Mouse (Mus musculus): Measurements from ENCODE around the gene Sertad2. TPM values are rescaled to one million over a fixed set of nuclear protein-coding genes. Genes with fewer than 3 reads are reported as not detected.

Sertad2 gene
- total RNA-seq, 2 experiments from 2014 or later, result 21.9 to 23.6 TPM

DNA sequence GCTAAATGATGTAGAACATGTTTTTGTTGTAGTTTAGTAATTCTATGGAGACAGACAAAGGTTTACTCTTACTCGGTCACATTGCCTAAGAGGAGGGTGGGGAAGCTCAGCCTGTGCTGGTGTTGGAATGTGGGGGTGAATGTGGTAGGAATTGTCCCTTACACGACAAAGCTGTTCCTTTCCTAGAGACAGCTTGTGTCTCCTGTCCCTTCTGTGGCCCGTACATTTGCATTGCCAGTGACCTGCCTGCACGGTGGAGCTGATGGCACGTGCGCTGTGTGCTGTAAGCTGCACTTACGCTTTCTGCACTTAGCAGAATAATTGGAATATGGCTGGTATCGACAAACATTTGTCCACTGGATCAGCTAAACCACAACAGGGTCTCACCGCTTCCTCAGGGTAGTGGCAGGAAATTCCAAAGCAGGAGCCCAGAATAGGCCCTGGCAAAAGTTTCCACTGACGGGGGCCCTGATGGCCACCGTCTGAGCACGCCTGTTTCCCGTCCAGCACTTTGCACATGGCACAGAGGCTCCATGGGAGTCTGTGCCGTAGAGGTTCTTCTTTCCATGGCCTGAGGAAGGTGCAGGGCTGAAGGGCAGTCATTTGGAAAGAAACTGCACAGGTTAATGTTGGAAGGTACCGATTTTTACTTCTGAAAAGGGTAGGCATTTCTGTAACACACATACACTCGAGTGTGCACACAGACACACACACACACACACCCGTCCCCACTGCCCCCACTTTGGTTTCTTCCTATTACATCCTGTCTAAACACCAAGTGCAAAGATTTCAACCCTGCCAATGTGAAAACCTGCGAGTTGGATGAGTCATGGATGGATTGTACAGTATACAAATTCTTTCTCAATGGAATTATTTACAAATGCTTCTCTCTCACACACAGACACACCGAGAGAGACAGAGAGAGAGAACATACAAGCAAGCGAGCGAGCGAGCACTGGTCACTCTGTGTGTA, 51.5 kb downstream of the Sertad2 start:
- DNase-seq (ENCODE audit: low spot score in 2 of 2), result no peak

DNA sequence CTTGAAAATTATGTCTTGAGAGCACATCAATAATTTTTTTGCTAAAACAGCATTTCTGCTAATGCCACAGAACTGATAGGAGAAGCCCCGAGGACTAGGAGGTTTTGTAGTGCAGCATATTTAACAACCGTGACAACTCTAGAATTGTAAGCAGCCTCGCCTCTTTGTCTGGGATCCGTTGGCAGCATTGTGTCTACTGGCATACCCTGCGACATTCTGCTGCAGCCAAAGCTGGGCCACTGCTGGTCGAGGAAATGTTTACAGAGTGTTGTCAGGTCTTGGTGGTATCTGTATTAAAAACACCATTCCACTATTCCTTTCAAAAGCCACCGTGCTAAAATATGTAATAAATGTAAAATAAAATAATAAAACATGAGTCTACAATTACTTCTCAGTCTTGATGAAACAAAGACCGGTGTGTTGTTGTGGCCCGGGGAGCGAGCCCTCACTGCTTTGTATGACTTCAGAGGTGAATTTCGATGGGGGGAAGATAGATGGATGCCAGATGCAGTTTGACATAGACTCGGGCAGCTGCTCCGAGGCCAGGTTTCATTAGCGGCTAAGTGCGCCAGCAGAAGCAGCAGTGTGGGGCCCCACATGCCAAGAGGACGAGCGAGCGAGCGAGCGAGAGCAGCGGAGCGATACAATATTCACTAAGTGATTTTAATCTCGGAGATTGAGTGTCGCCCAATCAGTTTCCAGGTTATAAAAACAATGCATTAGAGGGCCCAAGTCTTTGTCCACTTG, 60.2 kb downstream of the Sertad2 start:
- peak; percentile 14 to 55 for DNase-seq (ENCODE audit: low spot score in 2 of 2)

- no peak for DNase-seq (ENCODE audit: low spot score in 2 of 2)
Observed at GRCm38 (mm10) chr11:20604119-20604518, 61.1 kb downstream of the Sertad2 start.

- DNase-seq (ENCODE audit: low spot score in 2 of 2), result no peak
Observed at GRCm38 (mm10) chr11:20605613-20606012, 62.6 kb downstream of the Sertad2 start.

DNA sequence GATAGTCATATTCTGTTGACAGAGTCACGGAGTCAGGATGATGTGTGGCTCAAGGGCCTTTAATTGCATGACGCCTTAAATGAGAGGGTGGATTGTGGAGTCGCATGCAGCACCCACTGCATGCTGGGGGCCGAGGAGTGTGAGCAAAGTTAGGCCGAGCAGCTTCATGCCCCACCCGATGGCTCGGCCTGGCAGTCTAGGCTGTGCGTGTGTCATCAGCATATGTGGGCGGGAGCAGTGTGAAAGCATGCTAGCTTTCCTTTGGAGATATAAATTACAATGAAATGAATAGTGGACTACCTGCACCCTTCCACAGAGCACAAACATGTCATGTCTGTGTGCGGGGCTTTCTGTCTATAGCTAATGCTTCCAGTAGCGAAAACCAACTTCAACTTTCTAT, 65.4 kb downstream of the Sertad2 start:
- DNase-seq (ENCODE audit: low spot score in 2 of 2), result peak; percentile 13 to 47

DNA sequence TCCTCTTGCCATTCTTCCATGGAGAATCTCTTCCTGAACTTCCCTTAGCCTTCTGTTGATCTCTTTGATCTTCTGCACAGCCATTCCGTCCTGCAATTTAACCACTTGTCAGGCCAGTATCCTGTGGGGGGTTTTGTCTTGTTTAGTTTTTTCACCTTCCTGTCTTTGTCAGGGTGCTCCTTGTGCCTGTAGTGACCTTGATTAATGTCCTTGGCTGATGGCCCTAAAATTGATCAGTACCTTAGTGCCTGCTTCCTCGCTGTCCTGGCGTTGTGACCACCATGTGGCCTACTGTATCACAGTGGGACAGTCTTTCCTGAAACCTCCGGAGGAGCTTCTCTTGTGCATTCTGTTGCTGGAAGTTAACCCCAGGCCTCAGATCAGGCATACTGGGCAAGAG, 70.2 kb downstream of the Sertad2 start:
- no peak for DNase-seq (ENCODE audit: low spot score in 2 of 2)

- DNase-seq (ENCODE audit: low spot score in 2 of 2), result no peak
Observed at GRCm38 (mm10) chr11:20616103-20616502, 73.0 kb downstream of the Sertad2 start.

DNA sequence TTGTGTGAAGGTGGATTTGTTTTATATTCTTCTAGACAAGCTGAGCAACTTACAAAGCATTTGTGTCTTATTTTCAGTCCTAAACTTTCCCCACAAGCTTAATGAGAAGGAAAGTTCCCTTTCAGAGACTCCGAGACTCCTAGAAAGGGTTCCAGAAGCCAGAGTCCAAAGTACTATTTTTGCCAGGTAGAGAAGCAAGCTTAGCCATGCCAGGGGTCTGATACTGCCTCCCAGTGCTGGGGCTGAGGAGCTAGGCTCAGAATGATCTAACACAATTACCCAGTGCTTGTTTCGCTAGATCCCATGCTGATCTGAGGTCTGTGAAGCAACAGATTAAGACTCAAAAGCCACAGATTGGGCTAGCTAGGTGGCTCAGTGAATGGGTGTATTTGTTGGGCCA, 84.1 kb downstream of the Sertad2 start:
- DNase-seq (ENCODE audit: low spot score in 2 of 2), result no peak

DNA sequence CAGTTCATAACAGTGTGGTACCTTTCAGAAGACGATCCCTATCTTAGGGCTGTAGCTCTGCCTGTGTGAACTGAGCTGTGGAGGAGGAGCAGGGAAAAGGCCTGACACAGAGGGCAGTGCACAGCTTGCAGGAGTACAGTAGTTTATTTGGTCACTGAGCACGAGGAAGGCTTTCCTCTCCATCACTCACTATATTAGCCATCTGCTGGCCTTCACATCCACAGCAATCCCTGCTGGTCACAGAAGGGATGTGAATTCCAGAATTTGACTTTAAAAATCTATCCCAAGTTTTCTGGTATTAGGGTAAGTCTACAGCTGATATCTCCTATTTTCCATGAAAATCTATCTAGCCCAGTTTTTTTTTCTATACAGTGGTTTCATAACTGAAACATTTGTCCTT, 85.2 kb downstream of the Sertad2 start:
- DNase-seq (ENCODE audit: low spot score in 2 of 2), result no peak

DNA sequence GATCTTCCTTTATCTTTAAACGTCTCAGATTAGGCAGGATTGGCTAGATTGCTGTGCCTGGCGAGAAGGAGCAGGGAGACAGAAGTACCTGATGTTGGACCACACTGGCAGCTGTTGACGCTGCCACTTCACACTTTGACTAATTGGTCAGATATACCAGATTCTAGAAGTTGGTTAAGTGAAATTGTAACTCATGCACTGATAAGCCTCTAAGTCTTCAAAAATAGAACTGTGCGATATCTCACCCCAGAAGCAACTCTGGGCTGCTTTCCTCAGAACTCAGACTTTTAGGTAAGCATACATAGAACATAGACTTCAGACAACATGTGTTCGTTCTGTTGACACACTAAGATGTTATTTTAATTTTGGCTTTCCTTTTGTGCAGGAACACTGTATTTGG, 86.6 kb downstream of the Sertad2 start:
- DNase-seq (ENCODE audit: low spot score in 2 of 2), result no peak

- peak; percentile 92 to 97 for DNase-seq (ENCODE audit: low spot score in 2 of 2)
Observed at GRCm38 (mm10) chr11:20631026-20631940, 88.2 kb downstream of the Sertad2 start.

GRCm38 (mm10) chr11:20631941-20632618, 89.0 kb downstream of the Sertad2 start:
- peak in 1 of 2 experiments; percentile 61 for DNase-seq (ENCODE audit: low spot score in 2 of 2)

DNA sequence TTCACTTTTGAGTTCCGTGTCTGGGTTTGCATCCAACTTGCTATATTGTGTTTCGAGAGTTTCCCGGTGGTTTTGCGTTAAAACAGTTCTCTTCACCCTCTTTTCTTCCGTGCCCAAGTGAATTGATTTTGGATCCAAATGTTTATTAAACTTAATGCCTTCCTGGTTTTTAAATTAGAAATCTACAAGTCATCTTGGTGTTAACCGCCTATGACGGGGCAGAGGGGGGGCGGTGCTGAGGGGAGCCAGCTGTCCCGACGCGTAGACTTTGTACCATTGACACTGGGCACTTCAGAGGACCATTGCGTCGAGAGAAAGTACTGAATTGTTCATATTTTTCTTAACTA, 89.5 kb downstream of the Sertad2 start:
- no peak for DNase-seq (ENCODE audit: low spot score in 2 of 2)

DNA sequence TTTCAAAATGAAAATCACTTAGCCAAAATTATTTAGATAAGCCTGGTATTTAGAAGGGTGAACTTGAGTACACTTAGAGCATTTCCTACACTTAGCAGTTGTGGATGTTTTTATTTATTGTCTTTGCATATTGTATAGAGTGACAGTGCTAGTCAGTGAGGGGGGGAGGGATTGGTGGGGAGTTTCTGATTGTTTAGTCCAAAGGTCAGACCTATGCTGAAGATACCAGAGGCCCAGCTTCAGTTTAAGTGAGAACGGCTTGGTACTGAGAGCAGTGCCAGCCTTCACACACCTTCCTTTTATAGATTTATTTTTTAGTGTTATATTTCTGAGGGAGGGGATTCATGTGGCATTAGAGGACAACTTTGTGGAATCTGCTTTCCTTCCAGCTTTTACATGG, 91.5 kb downstream of the Sertad2 start:
- DNase-seq (ENCODE audit: low spot score in 2 of 2), result no peak

GRCm38 (mm10) chr11:20635646-20636045, 92.6 kb downstream of the Sertad2 start:
- DNase-seq (ENCODE audit: low spot score in 2 of 2), result no peak

GRCm38 (mm10) chr11:20636114-20636513, 93.1 kb downstream of the Sertad2 start:
- no peak for DNase-seq (ENCODE audit: low spot score in 2 of 2)

GRCm38 (mm10) chr11:20637060-20637459, 94.0 kb downstream of the Sertad2 start:
- DNase-seq (ENCODE audit: low spot score in 2 of 2), result no peak

- peak in 1 of 2 experiments; percentile 81 for DNase-seq (ENCODE audit: low spot score in 2 of 2)
Observed at GRCm38 (mm10) chr11:20638841-20639240, 95.8 kb downstream of the Sertad2 start.

- DNase-seq (ENCODE audit: low spot score in 2 of 2), result no peak
Observed at GRCm38 (mm10) chr11:20639918-20640447, 96.9 kb downstream of the Sertad2 start.

DNA sequence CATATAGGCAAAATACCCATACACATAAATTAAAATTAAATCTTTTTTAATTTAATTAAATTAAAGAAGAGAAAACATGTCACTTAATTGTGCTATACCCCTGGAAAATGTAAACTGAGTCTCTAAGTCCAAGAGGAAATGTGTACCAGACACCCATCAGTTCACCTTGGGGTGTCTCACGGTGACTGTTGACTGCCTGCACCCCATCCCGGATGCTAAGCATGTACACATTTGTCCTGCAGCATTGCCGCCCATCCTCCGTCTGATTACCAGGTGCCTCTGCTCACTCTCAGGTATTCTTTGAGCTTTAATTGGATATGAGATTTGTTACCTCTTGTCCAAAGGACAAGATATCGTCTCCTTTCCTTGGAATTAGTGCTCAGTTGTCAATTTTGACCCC, 99.3 kb downstream of the Sertad2 start:
- no peak for DNase-seq (ENCODE audit: low spot score in 2 of 2)
